Mouse (Mus musculus): Measurements from ENCODE around the gene Atad2b. TPM values are rescaled to one million over a fixed set of nuclear protein-coding genes. Genes with fewer than 3 reads are reported as not detected.
A peak's percentile ranks its signal among the peaks of the same experiment; 100 is the strongest.

Atad2b gene
- total and polyA plus RNA-seq, 3 experiments: 9.9 to 44.3 (median 15.3) TPM

GRCm38 (mm10) chr12:5025226-5025861 is 108.2 kb downstream of the Atad2b start:
- no peak overlapping the region for H3K9ac ChIP-seq (ENCODE audit: control insufficient read depth, low read depth, low read length, poor library complexity, severe bottlenecking)
- no peaks in the 10 kb centered on the region for H3K9me3 ChIP-seq (replicated peaks; ENCODE audit: insufficient read depth, low read length)
- no peaks in the 10 kb centered on the region for H3K27me3 ChIP-seq (ENCODE audit: control insufficient read depth in 1 of 2, insufficient read depth in 2 of 2, low read length in 2 of 2)
- H3K36me3 ChIP-seq (ENCODE audit: control insufficient read depth in 1 of 2, insufficient read depth in 2 of 2, low read length in 2 of 2): peaks cover 0 to 14% of the 10 kb centered on the region in 2 experiments; a peak in 2 of 4 replicates
- DNase-seq (ENCODE audit: low read depth, low spot score): no peak
- no peaks in the 10 kb centered on the region for H3K4me1 ChIP-seq (ENCODE audit: control insufficient read depth in 1 of 2, insufficient read depth in 2 of 2, low read length in 2 of 2)
- no peak overlapping the region for H3K4me3 ChIP-seq (ENCODE audit: control insufficient read depth in 1 of 2, insufficient read depth in 1 of 2, low read depth in 2 of 2, low read length in 2 of 2)
- TF ChIP-seq MYB (IDR thresholded peaks at IDR 0.05; ENCODE audit: low read depth, low read length) (no peak), UBTF (IDR thresholded peaks at IDR 0.05; ENCODE audit: borderline replicate concordance, insufficient read depth, low read depth, low read length) (no peak), TBP (IDR thresholded peaks at IDR 0.05; ENCODE audit: low read depth, low read length) (no peak), POLR2AphosphoS5 (IDR thresholded peaks at IDR 0.05; ENCODE audit: borderline replicate concordance, low read depth, low read length) (no peak), GATA1 (IDR thresholded peaks at IDR 0.05; ENCODE audit: low read depth, low read length) (no peak), GABPA (IDR thresholded peaks at IDR 0.05; ENCODE audit: low read depth, low read length) (no peak), SMC3 (IDR thresholded peaks at IDR 0.05; ENCODE audit: low read depth, low read length) (no peak), MAZ (IDR thresholded peaks at IDR 0.05; ENCODE audit: low read depth, low read length) (no peak), NRF1 (IDR thresholded peaks at IDR 0.05; ENCODE audit: insufficient read depth, low read depth, low read length, poor library complexity, severe bottlenecking) (no peak), USF2 (IDR thresholded peaks at IDR 0.05; ENCODE audit: borderline replicate concordance in 1 of 2, insufficient read depth in 1 of 2, low read depth in 1 of 2, low read length in 2 of 2) (no peak), KAT2A (conservative IDR thresholded peaks at IDR 0.05; ENCODE audit: low read depth, low read length) (no peak), TCF12 (IDR thresholded peaks at IDR 0.05; ENCODE audit: low read depth, low read length) (no peak), POLR2A (IDR thresholded peaks at IDR 0.05; ENCODE audit: control insufficient read depth in 1 of 2, insufficient read depth in 1 of 2, low read depth in 1 of 2, low read length in 2 of 2, poor library complexity in 1 of 2) (no peak), RAD21 (IDR thresholded peaks at IDR 0.05; ENCODE audit: low read depth, low read length) (no peak), CTCF (IDR thresholded peaks at IDR 0.05 in 2 of 3, conservative IDR thresholded peaks at IDR 0.05 in 1 of 3; ENCODE audit: control insufficient read depth in 1 of 3, insufficient read depth in 1 of 3, low read depth in 2 of 3, low read length in 3 of 3, poor library complexity in 1 of 3, severe bottlenecking in 1 of 3) (no peak), POLR2AphosphoS2 (IDR thresholded peaks at IDR 0.05; ENCODE audit: low read length) (no peak), E2F4 (IDR thresholded peaks at IDR 0.05; ENCODE audit: borderline replicate concordance, low read depth, low read length) (no peak), TAL1 (IDR thresholded peaks at IDR 0.05; ENCODE audit: low read length) (no peak), RCOR1 (IDR thresholded peaks at IDR 0.05; ENCODE audit: low read depth, low read length) (no peak), JUND (IDR thresholded peaks at IDR 0.05; ENCODE audit: low read depth, low read length) (no peak)
- H3K27ac ChIP-seq (ENCODE audit: control insufficient read depth, low read depth, low read length): no peak overlapping the region
- H3K79me2 ChIP-seq (ENCODE audit: control insufficient read depth, insufficient read depth, low read length, poor library complexity): no peaks in the 10 kb centered on the region

GRCm38 (mm10) chr12:5029035-5029434 is 111.9 kb downstream of the Atad2b start:
- no peak overlapping the region for H3K27ac ChIP-seq (ENCODE audit: control insufficient read depth, low read depth, low read length)
- H3K4me3 ChIP-seq (ENCODE audit: control insufficient read depth in 1 of 2, insufficient read depth in 1 of 2, low read depth in 2 of 2, low read length in 2 of 2): no peak overlapping the region
- no peaks in the 10 kb centered on the region for H3K4me1 ChIP-seq (ENCODE audit: control insufficient read depth in 1 of 2, insufficient read depth in 2 of 2, low read length in 2 of 2)
- no peaks in the 10 kb centered on the region for H3K27me3 ChIP-seq (ENCODE audit: control insufficient read depth in 1 of 2, insufficient read depth in 2 of 2, low read length in 2 of 2)
- peaks cover 0 to 10% of the 10 kb centered on the region in 2 experiments; a peak in 2 of 4 replicates for H3K36me3 ChIP-seq (ENCODE audit: control insufficient read depth in 1 of 2, insufficient read depth in 2 of 2, low read length in 2 of 2)
- no peaks in the 10 kb centered on the region for H3K79me2 ChIP-seq (ENCODE audit: control insufficient read depth, insufficient read depth, low read length, poor library complexity)
- TF ChIP-seq POLR2AphosphoS2 (IDR thresholded peaks at IDR 0.05; ENCODE audit: low read length) (no peak), RAD21 (IDR thresholded peaks at IDR 0.05; ENCODE audit: low read depth, low read length) (peak; percentile 12; the same call in 1 of the 2 replicates)
- no peak overlapping the region for H3K9ac ChIP-seq (ENCODE audit: control insufficient read depth, low read depth, low read length, poor library complexity, severe bottlenecking)
- no peak for DNase-seq (ENCODE audit: low read depth, low spot score)
- no peaks in the 10 kb centered on the region for H3K9me3 ChIP-seq (replicated peaks; ENCODE audit: insufficient read depth, low read length)
